Mouse (Mus musculus): ENCODE results near the gene Lpp.

Gene Lpp

GRCm38 (mm10) chr16:24470601-24471000 is 77.3 kb downstream of the Lpp start:
- no peak for DNase-seq (ENCODE audit: low spot score in 2 of 2)

- no peak for DNase-seq (ENCODE audit: low spot score in 2 of 2)
Measured at GRCm38 (mm10) chr16:24471029-24471428, 77.7 kb downstream of the Lpp start.

- DNase-seq (ENCODE audit: low spot score in 2 of 2) = no peak
Measured at GRCm38 (mm10) chr16:24471801-24472200, 78.5 kb downstream of the Lpp start.

- DNase-seq (ENCODE audit: low spot score in 2 of 2) = no peak
Measured at GRCm38 (mm10) chr16:24473966-24474365, 80.7 kb downstream of the Lpp start.

GRCm38 (mm10) chr16:24474781-24475180 is 81.5 kb downstream of the Lpp start:
- DNase-seq (ENCODE audit: low spot score in 2 of 2) = no peak

- DNase-seq (ENCODE audit: low spot score in 2 of 2) = no peak
Measured at GRCm38 (mm10) chr16:24475305-24475947, 82.1 kb downstream of the Lpp start.

GRCm38 (mm10) chr16:24476911-24477401 is 83.6 kb downstream of the Lpp start:
- DNase-seq (ENCODE audit: low spot score in 2 of 2) = no peak

GRCm38 (mm10) chr16:24478006-24478405 is 84.7 kb downstream of the Lpp start:
- no peak for DNase-seq (ENCODE audit: low spot score in 2 of 2)

- no peak for DNase-seq (ENCODE audit: low spot score in 2 of 2)
Measured at GRCm38 (mm10) chr16:24478851-24479250, 85.5 kb downstream of the Lpp start.

- DNase-seq (ENCODE audit: low spot score in 2 of 2) = no peak
Measured at GRCm38 (mm10) chr16:24482648-24483047, 89.3 kb downstream of the Lpp start.

GRCm38 (mm10) chr16:24483527-24484101 is 90.3 kb downstream of the Lpp start:
- DNase-seq (ENCODE audit: low spot score in 2 of 2) = no peak

- no peak for DNase-seq (ENCODE audit: low spot score in 2 of 2)
Measured at GRCm38 (mm10) chr16:24487782-24488241, 94.5 kb downstream of the Lpp start.

GRCm38 (mm10) chr16:24489516-24490285 is 96.4 kb downstream of the Lpp start:
- no peak for DNase-seq (ENCODE audit: low spot score in 2 of 2)

- DNase-seq (ENCODE audit: low spot score in 2 of 2) = no peak
Measured at GRCm38 (mm10) chr16:24490751-24491485, 97.6 kb downstream of the Lpp start.

- DNase-seq (ENCODE audit: low spot score in 2 of 2) = no peak
Measured at GRCm38 (mm10) chr16:24491486-24491758, 98.1 kb downstream of the Lpp start.

GRCm38 (mm10) chr16:24492194-24492940 is 99.1 kb downstream of the Lpp start:
- DNase-seq (ENCODE audit: low spot score in 2 of 2) = no peak

- DNase-seq (ENCODE audit: low spot score in 2 of 2) = no peak
Measured at GRCm38 (mm10) chr16:24494531-24494930, 101.2 kb downstream of the Lpp start.

GRCm38 (mm10) chr16:24495461-24495860 is 102.2 kb downstream of the Lpp start:
- no peak for DNase-seq (ENCODE audit: low spot score in 2 of 2)

- no peak for DNase-seq (ENCODE audit: low spot score in 2 of 2)
Measured at GRCm38 (mm10) chr16:24496635-24497034, 103.3 kb downstream of the Lpp start.

GRCm38 (mm10) chr16:24497413-24497812 is 104.1 kb downstream of the Lpp start:
- no peak for DNase-seq (ENCODE audit: low spot score in 2 of 2)

GRCm38 (mm10) chr16:24498103-24498659 is 104.9 kb downstream of the Lpp start:
- DNase-seq (ENCODE audit: low spot score in 2 of 2) = no peak

All from urinary bladder, postnatal 4 days (tissue).